Mouse (Mus musculus) heart, adult 9 months (tissue): ENCODE measurements around the gene Kcnmb1.

ENCODE experiments used
- DNase-seq, 2 experiments: peaks; one replicate each; pipeline ENCODE4 v3.0.0; 2022; ENCODE audit warnings: low spot score in 2 of 2

Kcnmb1 gene

GRCm38 (mm10) chr11:33962688-33963407 is at the start of gene Kcnmb1:
TSS of gene Kcnmb1 (plus strand) at chr11:33963013.
- DNase-seq, result peak in 1 of 2 experiments; percentile 20

GRCm38 (mm10) chr11:33913061-33913460 is 49.8 kb upstream of the Kcnmb1 start:
- DNase-seq, result no peak

DNA sequence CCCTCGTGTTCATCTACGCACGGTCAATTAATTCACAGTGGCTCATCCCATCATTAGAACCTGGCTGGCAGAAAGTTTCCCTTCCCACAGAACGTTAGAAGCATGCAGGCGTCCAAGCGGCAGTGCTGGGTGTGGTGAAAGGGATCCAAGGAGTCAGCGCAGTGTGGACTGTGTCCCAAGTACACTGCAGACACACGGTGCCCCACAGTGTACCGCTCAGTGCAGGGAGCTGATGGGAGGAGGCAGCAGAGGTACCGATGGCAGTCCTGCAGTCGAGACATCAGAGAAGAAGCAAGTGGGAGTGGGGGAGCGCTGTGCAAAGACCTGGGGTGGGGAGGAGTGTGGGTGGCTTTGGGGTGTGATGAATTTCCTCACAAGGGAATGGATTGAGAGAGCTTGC is 48.6 kb upstream of the Kcnmb1 start:
- DNase-seq, result no peak

GRCm38 (mm10) chr11:33917574-33917973 is 45.2 kb upstream of the Kcnmb1 start:
- DNase-seq, result peak in 1 of 2 experiments; percentile 26

GRCm38 (mm10) chr11:33918424-33918823 is 44.4 kb upstream of the Kcnmb1 start:
- no peak for DNase-seq

DNA sequence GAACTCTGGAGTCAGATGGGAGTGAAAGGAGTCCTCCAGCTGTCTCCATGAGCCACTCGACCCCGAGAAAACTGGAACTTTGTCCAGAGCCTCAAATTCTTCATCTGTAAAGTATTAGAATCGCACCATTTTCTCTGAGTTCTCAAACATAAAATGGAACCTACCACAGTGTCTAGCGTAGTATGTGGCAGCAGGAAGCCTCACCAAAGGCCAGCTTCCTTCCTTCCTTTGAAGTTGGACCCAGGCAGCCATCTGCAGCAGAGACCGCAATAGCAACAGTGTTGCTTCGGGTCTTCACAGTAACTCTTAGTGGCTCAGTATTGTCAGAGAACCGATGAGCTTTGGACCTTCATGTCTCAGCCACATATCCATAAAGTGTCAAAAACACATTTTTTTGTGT is 43.0 kb upstream of the Kcnmb1 start:
- DNase-seq, result no peak

- DNase-seq, result no peak
These were observed 41.4 kb upstream of the Kcnmb1 start for GRCm38 (mm10) chr11:33921451-33921850.

DNA sequence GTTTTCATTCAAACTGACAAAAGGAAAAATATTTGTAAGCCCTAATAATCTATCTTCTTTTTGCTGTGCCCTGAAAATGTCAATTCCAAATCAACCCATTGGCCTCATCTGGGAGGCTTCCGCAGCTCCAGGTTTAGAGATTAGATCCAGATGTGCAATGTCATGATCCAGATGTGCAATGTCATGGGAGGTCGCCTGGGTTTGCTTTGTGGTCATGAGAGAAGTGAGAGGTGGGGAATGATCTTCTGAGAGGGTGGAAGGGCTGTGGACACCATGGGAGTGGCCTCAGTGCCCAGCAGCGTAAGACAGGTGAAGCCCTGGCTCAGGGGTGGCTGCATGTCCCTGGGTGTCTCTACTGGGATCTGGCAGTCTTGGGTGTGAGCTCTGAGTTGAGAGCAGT is 39.8 kb upstream of the Kcnmb1 start:
- DNase-seq, result no peak

DNA sequence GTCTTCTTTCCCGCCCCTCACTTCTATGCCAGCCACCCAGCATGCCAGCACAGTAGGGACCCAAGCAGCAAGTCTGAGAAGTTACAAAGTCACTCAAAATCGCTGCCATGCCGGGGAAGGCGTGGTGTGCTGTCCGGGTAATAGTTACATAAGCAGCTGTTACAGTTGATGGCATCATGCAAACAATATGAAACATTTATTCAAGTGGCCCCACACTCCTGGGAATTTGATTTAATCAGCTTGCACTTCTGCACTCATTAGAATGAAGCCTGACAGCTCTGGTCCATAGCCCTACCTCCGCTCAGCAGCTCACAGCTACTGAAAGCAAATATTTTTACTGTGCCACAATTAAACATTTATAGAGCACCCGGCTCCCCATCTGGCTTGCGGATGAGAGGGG is 37.0 kb upstream of the Kcnmb1 start:
- DNase-seq, result no peak

DNA sequence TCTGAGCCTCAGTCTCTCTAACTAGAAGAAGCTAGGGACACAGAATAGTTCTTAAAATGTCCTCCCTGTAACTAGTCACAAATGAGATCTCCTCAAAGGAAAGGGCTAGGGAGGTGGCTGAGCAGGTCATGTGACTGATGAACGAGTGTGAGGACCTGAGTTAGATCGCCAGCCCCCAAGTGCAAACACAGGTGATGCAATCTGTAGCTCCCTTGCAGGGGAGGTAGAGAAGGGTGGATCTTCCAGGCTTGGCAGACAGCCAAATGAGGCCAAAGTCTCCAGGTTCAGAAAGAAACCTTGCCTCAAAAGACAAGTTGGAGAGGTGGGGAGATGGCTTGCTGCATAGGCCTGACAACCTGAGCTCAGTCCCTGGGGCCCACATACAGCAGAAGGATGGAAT is 36.3 kb upstream of the Kcnmb1 start:
- no peak for DNase-seq

GRCm38 (mm10) chr11:33927321-33927720 is 35.5 kb upstream of the Kcnmb1 start:
- no peak for DNase-seq

- no peak for DNase-seq
These were observed 35.0 kb upstream of the Kcnmb1 start for GRCm38 (mm10) chr11:33927836-33928235.

DNA sequence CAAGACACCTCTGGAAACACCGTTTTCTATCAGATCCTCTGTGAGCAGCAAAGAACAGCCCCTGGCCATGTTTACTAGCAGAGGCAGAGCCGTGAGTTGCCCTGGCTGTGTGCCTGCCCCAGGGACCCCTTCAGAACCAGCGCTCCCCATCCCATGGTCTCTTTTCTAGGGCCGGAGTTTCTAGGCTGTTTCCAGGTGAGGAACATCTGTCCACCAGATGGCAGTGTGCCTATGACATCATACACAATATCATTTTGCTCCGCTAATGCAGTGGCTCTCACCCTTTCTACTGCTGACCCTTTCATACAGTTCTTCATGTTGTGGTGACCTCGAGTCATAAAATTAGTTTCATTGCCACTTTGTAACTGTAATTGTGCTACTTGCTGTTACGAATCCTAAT is 34.2 kb upstream of the Kcnmb1 start:
- DNase-seq, result no peak

- DNase-seq, result no peak
These were observed 33.4 kb upstream of the Kcnmb1 start for GRCm38 (mm10) chr11:33929412-33929811.

DNA sequence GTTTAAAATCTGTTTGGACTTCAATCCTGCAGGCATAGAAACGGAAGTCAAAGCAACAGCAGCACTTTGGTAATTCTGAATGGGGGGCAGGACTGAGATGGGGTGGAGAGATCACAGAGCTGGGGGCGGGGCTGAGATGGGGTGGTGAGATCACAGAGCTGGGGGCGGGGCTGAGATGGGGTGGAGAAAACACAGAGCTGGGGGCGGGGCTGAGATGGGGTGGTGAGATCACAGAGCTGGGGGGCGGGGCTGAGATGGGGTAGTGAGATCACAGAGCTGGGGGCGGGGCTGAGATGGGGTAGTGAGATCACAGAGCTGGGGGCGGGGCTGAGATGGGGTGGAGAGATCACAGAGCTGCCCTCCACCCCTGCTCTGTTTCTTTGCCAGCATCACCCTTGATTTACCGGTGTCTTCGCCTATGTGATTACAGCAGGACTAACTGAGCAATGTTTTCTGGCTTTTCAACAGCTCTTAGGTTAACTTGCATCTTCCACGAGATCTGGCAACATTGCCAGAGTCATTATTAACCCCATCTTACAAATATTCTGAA is 30.9 kb upstream of the Kcnmb1 start:
- no peak for DNase-seq

DNA sequence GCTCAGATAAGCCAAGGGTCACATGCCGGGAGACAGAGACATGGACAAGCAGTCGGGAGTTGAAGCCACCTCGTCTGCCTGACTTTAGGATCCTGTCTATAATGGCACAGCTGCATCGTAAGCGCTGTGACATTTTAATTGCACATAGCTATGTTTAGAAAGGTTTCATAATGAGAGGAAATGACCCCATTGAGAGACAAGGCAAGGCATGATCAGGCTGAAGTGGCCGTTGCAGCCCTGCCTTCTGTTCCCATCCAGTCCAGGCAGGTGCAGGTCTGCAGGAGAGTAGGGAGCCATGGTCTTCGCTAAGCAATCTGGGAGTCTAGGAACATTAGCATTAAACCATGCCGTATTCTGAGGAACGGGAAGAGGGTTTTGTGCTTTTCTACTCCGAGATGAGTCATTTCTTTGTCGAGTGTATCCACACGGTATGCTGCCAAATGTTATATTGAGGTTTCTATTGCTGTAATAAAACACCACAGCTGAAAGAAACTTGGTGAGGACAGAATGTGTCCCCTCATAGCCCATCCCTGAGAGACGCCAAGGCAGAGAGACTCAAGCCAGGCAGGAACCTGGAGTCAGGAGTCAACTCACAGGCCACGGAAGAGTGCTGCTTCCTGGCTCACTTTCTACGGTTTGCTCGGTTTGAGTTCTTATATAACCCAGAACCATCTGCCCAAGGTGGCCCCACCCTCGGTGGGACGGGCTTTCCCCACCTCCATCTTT is 30.3 kb upstream of the Kcnmb1 start:
- no peak for DNase-seq

DNA sequence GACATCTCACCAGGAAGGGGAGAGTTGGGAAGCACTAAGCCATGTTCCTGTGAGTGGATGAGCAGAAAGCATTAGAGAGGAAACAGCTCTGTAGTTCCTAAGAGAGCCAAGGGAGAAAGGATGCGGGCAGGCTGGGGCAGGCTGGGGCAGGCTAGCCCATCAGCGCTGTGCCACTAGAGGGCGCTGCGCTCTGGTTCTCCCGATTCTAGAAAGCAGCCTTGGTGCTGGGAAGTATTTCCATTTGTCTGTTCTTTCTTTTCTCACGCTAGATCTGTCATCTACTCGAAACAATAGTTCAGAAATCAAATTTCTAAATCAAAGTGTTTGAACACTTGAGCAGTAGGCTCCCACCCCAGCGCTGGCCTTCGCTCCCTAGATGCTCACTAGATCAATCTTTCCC is 28.5 kb upstream of the Kcnmb1 start:
- no peak for DNase-seq

DNA sequence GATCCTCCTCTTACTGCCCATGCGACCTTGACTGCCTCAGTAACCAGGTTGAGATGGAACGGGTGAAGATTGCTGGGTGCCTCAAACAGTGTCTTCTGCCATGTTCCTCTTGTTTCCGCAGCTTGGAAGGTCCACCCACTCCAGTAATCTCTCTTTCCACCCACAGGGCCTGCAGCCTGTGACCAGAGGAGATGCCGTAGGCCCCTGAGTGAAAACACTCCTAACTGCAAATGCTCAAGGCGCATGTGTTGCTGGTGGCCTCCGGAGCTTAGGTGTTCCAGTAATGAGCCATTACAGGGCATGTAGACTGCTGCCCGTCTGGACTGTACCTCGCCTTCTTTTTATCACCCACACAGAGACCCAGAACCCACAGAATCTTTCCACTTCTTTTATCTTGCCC is 25.2 kb upstream of the Kcnmb1 start:
- DNase-seq, result no peak

DNA sequence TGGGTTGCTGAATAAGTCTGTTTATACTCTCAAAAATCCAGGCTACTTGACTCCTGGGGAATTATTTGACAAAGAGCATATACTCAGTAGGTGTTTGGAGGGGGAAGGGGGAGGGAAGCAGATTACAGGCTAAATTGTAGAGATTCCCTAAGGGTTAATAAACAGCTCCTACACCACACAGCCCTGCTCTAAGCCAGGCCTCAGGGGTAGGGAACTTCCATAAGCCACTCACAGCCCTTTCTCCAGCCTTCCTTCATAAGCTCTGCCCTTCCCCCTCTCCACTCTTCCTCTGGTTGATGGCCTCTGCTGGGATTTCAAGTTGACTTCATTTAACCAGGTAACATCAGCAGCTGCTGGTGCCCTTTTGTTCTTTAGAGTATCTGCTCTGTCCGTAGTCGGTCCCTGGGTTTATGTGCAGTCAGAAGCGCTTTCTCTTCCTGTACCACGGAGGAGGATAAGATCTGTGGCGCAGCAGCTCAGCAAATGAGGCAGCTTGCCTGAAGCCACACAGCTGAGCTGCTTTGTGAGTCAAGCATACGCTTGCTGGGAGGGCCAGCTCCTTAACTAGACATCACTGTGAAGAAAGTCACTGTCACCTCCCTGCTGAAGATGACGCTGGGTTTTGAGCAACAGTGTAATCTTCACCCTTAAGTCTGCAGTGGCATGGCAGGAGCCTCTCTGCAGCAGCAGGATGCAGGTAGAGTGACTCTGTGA is 24.1 kb upstream of the Kcnmb1 start:
- DNase-seq, result no peak

GRCm38 (mm10) chr11:33939456-33940113 is 23.2 kb upstream of the Kcnmb1 start:
- no peak for DNase-seq

GRCm38 (mm10) chr11:33943565-33943964 is 19.2 kb upstream of the Kcnmb1 start:
- DNase-seq, result no peak
